Mouse (Mus musculus): ENCODE data around the gene Rhobtb1.
A peak's percentile ranks its signal among the peaks of the same experiment; 100 is the strongest.

The Rhobtb1 gene

GRCm38 (mm10) chr10:69210006-69210405 is 58.8 kb downstream of the Rhobtb1 start:
- no peak for DNase-seq (ENCODE audit: low read depth in 2 of 2, low spot score in 2 of 2)

GRCm38 (mm10) chr10:69210659-69211058 is 59.4 kb downstream of the Rhobtb1 start:
- no peak for DNase-seq (ENCODE audit: low read depth in 2 of 2, low spot score in 2 of 2)

GRCm38 (mm10) chr10:69211560-69211959 is 60.3 kb downstream of the Rhobtb1 start:
- no peak for DNase-seq (ENCODE audit: low read depth in 2 of 2, low spot score in 2 of 2)

- DNase-seq (ENCODE audit: low read depth in 2 of 2, low spot score in 2 of 2) = no peak
Observed at GRCm38 (mm10) chr10:69211976-69212375, 60.7 kb downstream of the Rhobtb1 start.

- peak in 1 of 2 experiments; percentile 15 for DNase-seq (ENCODE audit: low read depth in 2 of 2, low spot score in 2 of 2)
Observed at GRCm38 (mm10) chr10:69212542-69213440, 61.6 kb downstream of the Rhobtb1 start, which contains the start of gene A930033H14Rik. Gene A930033H14Rik, minus strand, starts transcription at chr10:69213098.

- no peak for DNase-seq (ENCODE audit: low read depth in 2 of 2, low spot score in 2 of 2)
Observed at GRCm38 (mm10) chr10:69213451-69213877, 62.2 kb downstream of the Rhobtb1 start.

- no peak for DNase-seq (ENCODE audit: low read depth in 2 of 2, low spot score in 2 of 2)
Observed at GRCm38 (mm10) chr10:69213986-69214385, 62.8 kb downstream of the Rhobtb1 start.

GRCm38 (mm10) chr10:69217127-69217690 is 66.0 kb downstream of the Rhobtb1 start:
- no peak for DNase-seq (ENCODE audit: low read depth in 2 of 2, low spot score in 2 of 2)

- DNase-seq (ENCODE audit: low read depth in 2 of 2, low spot score in 2 of 2) = no peak
Observed at GRCm38 (mm10) chr10:69218458-69219288, 67.4 kb downstream of the Rhobtb1 start.

GRCm38 (mm10) chr10:69219289-69219626 is 68.0 kb downstream of the Rhobtb1 start:
- no peak for DNase-seq (ENCODE audit: low read depth in 2 of 2, low spot score in 2 of 2)

GRCm38 (mm10) chr10:69220296-69220695 is 69.1 kb downstream of the Rhobtb1 start:
- no peak for DNase-seq (ENCODE audit: low read depth in 2 of 2, low spot score in 2 of 2)

- DNase-seq (ENCODE audit: low read depth in 2 of 2, low spot score in 2 of 2) = no peak
Observed at GRCm38 (mm10) chr10:69221148-69221547, 69.9 kb downstream of the Rhobtb1 start.

- no peak for DNase-seq (ENCODE audit: low read depth in 2 of 2, low spot score in 2 of 2)
Observed at GRCm38 (mm10) chr10:69221955-69222354, 70.7 kb downstream of the Rhobtb1 start.

GRCm38 (mm10) chr10:69223232-69223631 is 72.0 kb downstream of the Rhobtb1 start:
- DNase-seq (ENCODE audit: low read depth in 2 of 2, low spot score in 2 of 2) = no peak

GRCm38 (mm10) chr10:69224276-69224675 is 73.0 kb downstream of the Rhobtb1 start:
- DNase-seq (ENCODE audit: low read depth in 2 of 2, low spot score in 2 of 2) = no peak

- no peak for DNase-seq (ENCODE audit: low read depth in 2 of 2, low spot score in 2 of 2)
Observed at GRCm38 (mm10) chr10:69225471-69225870, 74.2 kb downstream of the Rhobtb1 start.

GRCm38 (mm10) chr10:69225951-69226350 is 74.7 kb downstream of the Rhobtb1 start:
- no peak for DNase-seq (ENCODE audit: low read depth in 2 of 2, low spot score in 2 of 2)

GRCm38 (mm10) chr10:69237185-69237584 is 86.0 kb downstream of the Rhobtb1 start:
- no peak for DNase-seq (ENCODE audit: low read depth in 2 of 2, low spot score in 2 of 2)

GRCm38 (mm10) chr10:69237781-69238180 is 86.5 kb downstream of the Rhobtb1 start:
- no peak for DNase-seq (ENCODE audit: low read depth in 2 of 2, low spot score in 2 of 2)

GRCm38 (mm10) chr10:69238311-69238710 is 87.1 kb downstream of the Rhobtb1 start:
- no peak for DNase-seq (ENCODE audit: low read depth in 2 of 2, low spot score in 2 of 2)

GRCm38 (mm10) chr10:69240530-69240929 is 89.3 kb downstream of the Rhobtb1 start:
- no peak for DNase-seq (ENCODE audit: low read depth in 2 of 2, low spot score in 2 of 2)

- no peak for DNase-seq (ENCODE audit: low read depth in 2 of 2, low spot score in 2 of 2)
Observed at GRCm38 (mm10) chr10:69245151-69245550, 93.9 kb downstream of the Rhobtb1 start.

Measured in CD8-positive naive resting alpha-beta T cell, adult 2 months (primary cell).